Mouse (Mus musculus) kidney, postnatal 0 days (tissue): ENCODE measurements around the gene Gm20388. TPM values are rescaled to one million over a fixed set of nuclear protein-coding genes. Genes with fewer than 3 reads are reported as not detected.

Source experiments
- ATAC-seq: fragments of 200-750 bp; cut with Nextera tagmentation; replicated peaks from 2 replicates; pipeline ENCODE4 v1.8.0; 2017; ENCODE audit warnings: low read depth, moderate number of reproducible peaks, moderate TSS enrichment, moderate library complexity; ENCODE audit not compliant: low FRiP score
- DNase-seq: peaks from one replicate; pipeline ENCODE4 v3.0.0-alpha.2; 2016; ENCODE audit warnings: low spot score
- H3K27ac ChIP-seq: fragments of 300-500 bp; sonication (generic); 2 replicates; pipeline ENCODE4 v1.5.1; 2014; ENCODE audit warnings: mild to moderate bottlenecking
- H3K27me3 ChIP-seq: fragments of 300-500 bp; sonication (generic); 2 replicates; pipeline ENCODE4 v1.6.1; 2014; ENCODE audit warnings: low read length, mixed read lengths; ENCODE audit not compliant: insufficient read depth
- H3K36me3 ChIP-seq: fragments of 300-500 bp; sonication (generic); 2 replicates; pipeline ENCODE4 v1.6.1; 2014; ENCODE audit warnings: low read length, mixed read lengths; ENCODE audit not compliant: insufficient read depth
- H3K4me1 ChIP-seq: fragments of 300-500 bp; sonication (generic); replicated peaks from 2 replicates; pipeline ENCODE4 v1.6.1; 2014; ENCODE audit warnings: antibody characterized with exemption, low read length, mixed read lengths; ENCODE audit not compliant: insufficient read depth
- H3K4me2 ChIP-seq: fragments of 300-500 bp; sonication (generic); 2 replicates; pipeline ENCODE4 v1.6.1; 2014; ENCODE audit warnings: mild to moderate bottlenecking, low read length, moderate library complexity, mixed read lengths
- H3K4me3 ChIP-seq: fragments of 300-500 bp; sonication (generic); replicated peaks from 2 replicates; pipeline ENCODE4 v1.5.1; 2014; ENCODE audit warnings: low read depth, low read length
- H3K9ac ChIP-seq: fragments of 300-500 bp; sonication (generic); 2 replicates; pipeline ENCODE4 v1.6.1; 2014; ENCODE audit warnings: low read depth, low read length
- H3K9me3 ChIP-seq: fragments of 300-500 bp; sonication (generic); replicated peaks from 2 replicates; pipeline ENCODE4 v1.6.1; 2016; ENCODE audit warnings: low read length, inconsistent platforms, mixed read lengths
- CTCF ChIP-seq: IDR thresholded peaks from 2 replicates; pipeline ENCODE4 v1.5.1; 2016; ENCODE audit warnings: antibody characterized with exemption, low read depth, mild to moderate bottlenecking, moderate library complexity
- WGBS: fragments of 180-500 bp; shearing (Covaris S2); extraction: QIAGEN DNeasy Blood & Tissue Kit; methylation state at CpG from one replicate; pipeline ENCODE4 v1.1.7; 2014; 5-methylcytosine and 5-hydroxymethylcytosine counted together
- polyA plus RNA-seq: library from polyadenylated mRNA; unstranded; fragments of >200 nt; fragmentation: Nextera tagmentation; extraction: Ambion mirVana; gene quantifications from 2 replicates; pipeline ENCODE4 v1.2.1, GENCODE M21; 2015

Gm20388 gene
- polyA plus RNA-seq, 1 experiment from 2014 or later = not detected

- Histone ChIP-seq H3K36me3 (no peaks in the 10 kb centered on the region), H3K9ac (no peak overlapping the region), H3K4me3 (no peak overlapping the region), H3K4me1 (peaks cover 13% of the 10 kb centered on the region), H3K9me3 (no peaks in the 10 kb centered on the region), H3K27me3 (no peaks in the 10 kb centered on the region), H3K27ac (no peak overlapping the region), H3K4me2 (no peak overlapping the region)
- WGBS = 41% methylated on average over 13 of the region's 13 CpGs
- peak; percentile 88 for TF ChIP-seq CTCF
- DNase-seq (peak; percentile 88), ATAC-seq (peak; percentile 58)
These were observed 3442.1 kb downstream of the Gm20388 start for GRCm38 (mm10) chr8:123352786-123353185.

GRCm38 (mm10) chr8:123353216-123353615 is 3442.6 kb downstream of the Gm20388 start:
- DNase-seq = no peak
- Histone ChIP-seq H3K4me3 (no peak overlapping the region), H3K27ac (no peak overlapping the region), H3K4me2 (no peak overlapping the region), H3K4me1 (peaks cover 10% of the 10 kb centered on the region; the same call in 1 of the 2 replicates), H3K27me3 (no peaks in the 10 kb centered on the region), H3K36me3 (no peaks in the 10 kb centered on the region), H3K9ac (no peak overlapping the region), H3K9me3 (no peaks in the 10 kb centered on the region)
- 48% methylated on average over 11 of the region's 11 CpGs for WGBS
- no peak for TF ChIP-seq CTCF
- no peak for ATAC-seq

- H3K4me3 ChIP-seq = no peak overlapping the region
- no peaks in the 10 kb centered on the region for H3K36me3 ChIP-seq
- WGBS = 49% methylated on average over 12 of the region's 12 CpGs
- no peaks in the 10 kb centered on the region for H3K27me3 ChIP-seq
- peak; percentile 59 for ATAC-seq
- peak; percentile 92 for TF ChIP-seq CTCF
- H3K27ac ChIP-seq = no peak overlapping the region
- H3K4me1 ChIP-seq = no peaks in the 10 kb centered on the region
- no peak overlapping the region for H3K4me2 ChIP-seq
- no peaks in the 10 kb centered on the region for H3K9me3 ChIP-seq
- H3K9ac ChIP-seq = no peak overlapping the region
- peak; percentile 79 for DNase-seq
These were observed 3450.6 kb downstream of the Gm20388 start for GRCm38 (mm10) chr8:123361082-123361739.

GRCm38 (mm10) chr8:123373403-123374238 is 3463.0 kb downstream of the Gm20388 start, which contains the start of gene Tcf25:
TSS of gene Tcf25 (plus strand) at chr8:123373753.
- Histone ChIP-seq H3K27ac (peak within 1 kb of the TSS; percentile 98), H3K9ac (peak within 1 kb of the TSS; percentile 89), H3K4me1 (peaks cover 4% of the 10 kb centered on the region; the same call in 1 of the 2 replicates), H3K27me3 (no peaks in the 10 kb centered on the region), H3K9me3 (no peaks in the 10 kb centered on the region), H3K4me3 (peak within 1 kb of the TSS; percentile 84), H3K36me3 (no peaks in the 10 kb centered on the region), H3K4me2 (peak within 1 kb of the TSS; percentile 70)
- peak; percentile 97 for DNase-seq
- ATAC-seq = peak; percentile 90
- peak; percentile 67 for TF ChIP-seq CTCF
- under 1% methylated on average over 70 of the region's 75 CpGs for WGBS

- ATAC-seq = peak; percentile 81
- H3K27me3 ChIP-seq = no peaks in the 10 kb centered on the region
These were observed 3463.6 kb downstream of the Gm20388 start for GRCm38 (mm10) chr8:123374239-123374578.

GRCm38 (mm10) chr8:123375701-123376100 is 3465.1 kb downstream of the Gm20388 start:
- Histone ChIP-seq H3K9me3 (no peaks in the 10 kb centered on the region), H3K4me3 (no peak overlapping the region), H3K27ac (no peak overlapping the region), H3K36me3 (no peaks in the 10 kb centered on the region), H3K4me2 (no peak overlapping the region), H3K4me1 (peaks cover 4% of the 10 kb centered on the region; the same call in 1 of the 2 replicates), H3K27me3 (no peaks in the 10 kb centered on the region), H3K9ac (no peak overlapping the region)
- WGBS = 78% methylated on average over 10 of the region's 10 CpGs
- TF ChIP-seq CTCF = no peak
- ATAC-seq = no peak
- no peak for DNase-seq

More at GRCm38 (mm10) chr8:123374239-123374578, 3463.6 kb downstream of the Gm20388 start:
- Histone ChIP-seq H3K9ac (peak overlapping the region; percentile 89), H3K4me1 (peaks cover 4% of the 10 kb centered on the region; the same call in 1 of the 2 replicates), H3K27ac (peak overlapping the region; percentile 98), H3K36me3 (no peaks in the 10 kb centered on the region), H3K4me2 (peak overlapping the region; percentile 70), H3K9me3 (no peaks in the 10 kb centered on the region), H3K4me3 (peak overlapping the region; percentile 84)
- no peak for TF ChIP-seq CTCF
- DNase-seq = peak; percentile 95
- WGBS = 0% methylated on average over 20 of the region's 20 CpGs
